Mouse (Mus musculus): ENCODE data around the gene Stum.
"Not testable (repeated sequence)": the region's sequence is repeated elsewhere in the genome, so short reads cannot be mapped to it uniquely, and the experiment has no call there.

Gene Stum

DNA sequence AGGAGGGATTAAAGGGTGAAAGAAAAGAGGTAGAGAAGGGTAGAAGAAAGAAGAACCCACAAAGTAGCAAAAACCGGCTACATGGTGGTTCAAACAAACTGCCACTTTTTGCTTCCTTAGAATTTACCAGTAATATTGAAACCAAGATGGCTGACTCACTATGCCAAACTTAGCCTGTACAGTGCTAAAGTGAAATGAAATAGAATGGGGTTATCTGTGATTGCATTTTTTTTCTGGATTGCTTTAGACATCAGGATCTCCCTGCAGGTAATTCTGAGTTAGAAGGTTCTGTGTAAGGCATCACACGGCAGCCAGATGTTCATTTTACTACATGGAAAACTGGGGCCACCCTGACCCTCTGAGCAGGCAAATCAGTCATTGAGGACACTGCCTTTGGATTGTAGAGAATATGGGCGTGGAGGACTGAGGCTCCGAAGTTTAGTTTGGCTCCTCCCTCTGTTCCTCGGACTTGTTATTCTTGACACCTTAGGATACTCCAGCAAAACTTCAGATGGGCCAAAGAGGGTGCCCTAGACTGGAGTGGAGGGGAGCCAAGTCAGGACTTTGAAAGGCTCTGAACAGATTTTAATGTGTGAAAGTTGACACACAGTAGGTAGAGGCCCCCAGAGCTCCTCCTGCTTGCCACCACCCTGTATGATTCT is 91.0 kb downstream of the Stum start:
- in situ Hi-C loops (cut with MboI; ENCODE audit: unreplicated experiment in 2 of 2), result no loop called here

DNA sequence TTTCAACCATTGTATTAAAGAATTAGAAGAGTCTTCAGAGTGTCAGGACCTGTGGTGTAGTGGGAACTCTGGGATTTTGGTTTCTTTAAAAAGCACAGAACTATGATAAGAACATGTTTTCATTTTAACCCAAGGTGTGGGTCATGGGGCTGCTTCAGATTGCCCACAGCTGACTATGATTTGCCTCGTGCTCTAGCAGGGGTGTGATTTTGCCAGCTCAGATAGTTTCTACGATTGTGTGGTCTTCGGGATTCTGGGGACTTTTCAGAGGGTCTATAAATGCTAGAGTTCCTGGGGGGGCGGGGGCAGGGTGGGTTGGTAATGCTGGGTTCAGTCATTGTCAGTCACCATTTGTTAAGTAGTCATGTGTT is 91.7 kb downstream of the Stum start:
- in situ Hi-C loops (cut with MboI; ENCODE audit: unreplicated experiment in 2 of 2), result no loop called here

DNA sequence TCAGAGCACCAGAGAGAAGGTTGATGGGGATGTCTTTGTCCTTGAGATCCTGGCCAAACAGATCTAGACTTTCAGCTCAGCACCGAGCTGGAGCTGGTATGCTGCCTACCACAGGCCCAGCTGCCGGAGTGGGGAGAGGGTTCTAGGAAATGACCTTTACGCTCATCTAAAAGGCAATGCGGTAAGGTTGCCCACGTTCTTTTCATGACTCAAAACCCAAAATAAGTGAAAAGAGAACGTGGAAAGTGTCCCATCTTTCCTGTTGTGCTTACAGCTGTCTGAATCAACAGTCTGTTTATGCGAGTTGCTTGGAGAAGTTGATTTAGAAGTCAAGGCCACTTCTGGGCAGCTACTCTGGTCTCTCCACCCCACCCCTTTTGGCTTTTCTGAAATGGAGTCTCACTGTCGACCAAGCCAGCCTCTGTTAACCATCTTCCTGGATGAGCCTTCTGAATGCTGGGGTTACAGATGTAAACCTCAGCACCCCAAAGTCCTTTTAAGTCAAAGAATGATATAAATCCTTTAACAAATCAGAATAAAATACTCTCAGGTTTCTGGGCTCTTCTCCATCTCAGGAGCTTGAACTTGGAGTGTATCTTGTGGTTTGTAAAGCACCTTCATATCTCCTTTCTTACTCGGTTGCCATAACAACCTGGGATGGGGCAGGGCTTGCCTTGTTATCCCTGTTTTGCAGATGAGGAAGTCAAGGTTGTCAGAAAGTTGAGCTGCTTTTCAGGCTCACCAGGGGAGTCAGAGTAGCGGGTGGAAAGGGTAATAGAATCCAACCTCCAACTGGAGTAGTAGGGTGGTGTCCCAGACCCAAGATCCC is 92.3 kb downstream of the Stum start:
- in situ Hi-C loops (cut with MboI; ENCODE audit: unreplicated experiment in 2 of 2), result no loop called here

DNA sequence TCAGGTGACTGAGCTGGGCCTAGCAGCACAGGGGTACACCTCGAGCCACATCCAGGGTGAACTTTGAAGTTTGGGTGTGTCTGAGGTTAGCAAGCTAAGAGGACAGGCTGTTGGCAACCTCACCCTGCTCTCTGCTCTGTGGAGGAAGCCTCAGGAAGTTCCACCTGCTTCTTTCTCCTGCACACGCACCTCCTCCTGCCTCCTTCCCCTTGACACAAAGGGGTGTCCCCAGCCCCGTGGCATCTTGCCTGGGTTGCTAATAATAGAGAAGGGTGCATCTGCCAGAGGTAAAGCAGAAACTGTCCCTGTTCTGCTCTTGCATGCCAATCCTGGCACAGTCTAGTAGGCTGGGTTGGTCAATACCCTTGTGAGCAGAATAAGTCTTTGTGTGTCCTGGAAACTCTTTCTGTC is 93.0 kb downstream of the Stum start:
- in situ Hi-C loops (cut with MboI; ENCODE audit: unreplicated experiment in 2 of 2), result no loop called here

DNA sequence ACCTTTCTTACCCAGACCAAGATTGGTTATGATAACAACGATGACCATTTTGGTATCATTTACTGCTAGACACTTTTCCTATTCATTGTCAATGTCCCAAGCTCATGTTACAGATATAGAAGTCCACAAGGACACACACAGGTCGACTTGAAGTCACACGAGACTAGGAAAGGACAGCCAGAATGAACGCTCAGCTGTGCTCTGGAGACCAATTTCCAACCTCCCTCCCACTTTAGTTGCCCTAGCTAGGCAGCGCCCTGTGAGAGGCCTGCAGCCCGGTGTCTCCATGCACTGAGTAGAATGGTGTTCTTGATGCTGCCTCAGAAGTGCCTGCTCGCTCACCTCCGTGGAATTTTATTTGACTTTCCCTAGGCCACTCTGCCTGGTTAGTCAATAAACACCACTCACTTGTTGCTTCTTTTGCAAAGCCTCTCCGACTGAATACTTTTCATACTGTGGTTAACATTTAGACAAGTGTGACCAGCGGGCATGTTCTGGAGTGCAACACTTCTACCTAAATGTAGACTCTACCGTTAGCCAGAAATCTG is 94.0 kb downstream of the Stum start:
- in situ Hi-C loops (cut with MboI; ENCODE audit: unreplicated experiment in 2 of 2), result not testable (repeated sequence)

DNA sequence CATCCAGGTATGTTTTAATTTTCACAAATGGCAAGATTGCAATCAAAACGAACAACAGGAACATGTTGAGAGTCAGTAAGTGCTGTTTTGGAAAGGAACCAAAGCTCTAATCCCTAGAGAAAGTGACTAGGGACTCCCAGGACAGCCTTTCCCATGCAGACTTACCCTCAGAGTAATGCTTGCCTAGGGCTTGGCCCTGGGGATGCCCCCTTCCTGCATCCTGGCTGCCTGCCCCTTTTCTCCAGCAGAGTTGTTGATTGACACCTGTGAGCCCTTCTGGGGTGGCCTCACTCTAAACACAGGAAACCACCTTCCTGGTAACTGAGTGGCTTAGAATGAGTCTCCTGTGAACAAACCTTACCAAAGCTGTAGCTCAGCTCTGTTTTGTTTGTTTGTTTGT is 94.8 kb downstream of the Stum start:
- in situ Hi-C loops (cut with MboI; ENCODE audit: unreplicated experiment in 2 of 2), result no loop called here

DNA sequence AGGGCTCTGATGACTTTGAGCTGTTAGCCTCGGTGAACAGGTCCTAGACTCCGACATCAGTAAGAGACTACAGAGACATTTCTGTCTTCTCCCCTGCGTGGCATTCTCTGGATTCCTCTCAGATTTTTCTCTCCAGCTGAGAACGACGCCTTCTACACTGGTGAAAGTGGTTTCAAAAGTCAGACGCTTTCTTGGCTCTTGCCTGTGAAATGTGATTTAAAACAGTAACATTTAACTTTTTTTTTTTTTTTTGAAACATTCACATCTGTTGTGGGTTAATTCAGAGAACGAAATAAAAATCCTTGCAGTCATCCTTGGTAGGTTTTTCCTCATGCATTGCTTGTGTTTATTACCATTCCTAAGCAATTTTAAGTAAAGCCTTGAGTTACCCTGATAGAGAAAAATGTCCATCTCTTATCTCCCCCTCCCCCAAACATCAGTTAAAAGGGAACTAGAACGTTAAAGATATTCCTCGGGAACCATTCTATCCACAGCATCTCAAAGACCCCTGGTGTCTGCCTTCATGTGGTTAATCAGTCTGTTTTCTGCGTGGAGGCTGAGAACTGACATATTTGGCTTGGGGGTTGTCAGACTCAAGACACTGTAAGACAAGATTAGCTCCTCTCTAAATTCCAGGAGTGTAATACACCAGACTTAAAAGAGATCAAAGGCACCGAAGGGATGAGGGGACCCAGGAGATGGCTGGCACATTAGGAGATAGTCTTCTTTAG is 95.4 kb downstream of the Stum start:
- in situ Hi-C loops (cut with MboI; ENCODE audit: unreplicated experiment in 2 of 2), result no loop called here

DNA sequence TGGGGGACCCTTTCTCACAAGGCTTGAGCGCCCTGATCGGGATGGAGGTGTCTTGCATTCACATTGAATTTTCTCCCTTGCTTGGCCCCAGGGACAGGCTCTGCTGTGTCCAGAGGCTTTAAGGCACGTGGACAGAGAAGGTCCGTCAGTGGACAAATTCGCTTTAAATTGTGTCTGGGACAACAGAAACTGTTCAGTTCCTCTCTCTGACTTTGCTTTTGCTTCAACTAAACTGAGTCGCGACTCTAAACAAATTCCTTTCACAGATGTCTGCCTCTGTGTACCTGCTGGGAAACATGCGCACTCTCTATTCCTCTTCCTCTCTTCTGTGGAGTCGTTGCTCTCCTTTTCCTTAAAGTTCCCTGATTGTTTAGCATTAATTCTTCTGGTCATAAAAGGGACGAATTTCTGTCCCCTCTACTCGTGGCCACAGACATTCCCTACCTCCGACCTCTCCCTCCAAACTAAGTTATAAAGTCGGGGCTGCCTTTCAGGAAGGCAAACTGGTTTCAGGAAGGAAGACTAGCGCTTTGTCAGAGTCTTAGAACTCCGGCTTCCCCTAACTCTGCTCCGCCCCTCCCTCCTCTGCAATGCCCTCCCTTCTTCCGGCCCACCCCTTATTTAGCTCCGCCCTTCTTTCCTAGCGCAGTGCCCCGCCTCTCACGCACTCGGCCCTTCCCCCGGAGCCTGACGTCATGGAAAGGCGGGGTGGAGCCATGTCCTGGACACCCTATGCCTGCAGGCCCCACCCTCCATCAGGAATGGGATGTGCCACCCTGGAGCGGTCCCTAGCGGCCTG is 96.2 kb downstream of the Stum start:
- in situ Hi-C loops (cut with MboI; ENCODE audit: unreplicated experiment in 2 of 2), result no loop called here

DNA sequence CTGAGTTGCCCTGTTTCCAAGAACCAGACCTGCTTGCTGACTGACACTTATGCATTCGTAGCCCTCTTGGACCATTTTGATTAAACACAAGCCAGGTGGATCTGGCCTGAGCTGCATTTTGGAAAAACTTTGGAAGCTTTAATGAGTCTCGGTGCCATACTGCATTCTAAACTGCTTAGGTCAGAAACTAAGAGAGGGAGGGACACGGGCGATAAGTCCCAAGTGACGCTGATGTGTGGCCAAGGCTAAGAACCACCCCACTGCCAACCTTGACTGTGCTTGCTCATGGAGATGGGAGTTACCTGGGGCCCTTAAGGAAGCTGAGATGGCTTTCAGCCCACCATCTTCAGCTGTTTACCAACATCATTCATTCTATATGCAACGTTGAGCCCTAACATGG is 98.0 kb downstream of the Stum start:
- in situ Hi-C loops (cut with MboI; ENCODE audit: unreplicated experiment in 2 of 2), result no loop called here

DNA sequence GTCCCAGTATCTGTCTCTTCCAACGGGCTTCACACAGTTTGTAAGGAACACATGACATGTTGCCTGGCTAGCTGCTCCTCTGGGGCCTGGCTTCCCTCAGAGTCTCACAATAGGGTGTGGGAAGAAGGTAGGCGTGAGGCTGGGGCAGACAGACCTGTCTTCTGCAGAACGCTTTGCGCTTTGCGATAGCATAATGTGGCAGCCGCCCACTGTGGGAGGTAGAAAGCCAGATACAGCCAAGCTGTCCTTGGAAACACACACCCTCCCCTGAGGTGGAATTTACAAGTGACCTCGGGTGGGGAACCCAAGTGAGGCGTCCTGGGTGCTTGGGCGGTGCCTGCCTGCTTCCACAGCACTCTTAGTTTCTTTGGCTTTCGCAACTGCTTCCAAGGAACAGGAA is 98.8 kb downstream of the Stum start:
- in situ Hi-C loops (cut with MboI; ENCODE audit: unreplicated experiment in 2 of 2), result no loop called here

DNA sequence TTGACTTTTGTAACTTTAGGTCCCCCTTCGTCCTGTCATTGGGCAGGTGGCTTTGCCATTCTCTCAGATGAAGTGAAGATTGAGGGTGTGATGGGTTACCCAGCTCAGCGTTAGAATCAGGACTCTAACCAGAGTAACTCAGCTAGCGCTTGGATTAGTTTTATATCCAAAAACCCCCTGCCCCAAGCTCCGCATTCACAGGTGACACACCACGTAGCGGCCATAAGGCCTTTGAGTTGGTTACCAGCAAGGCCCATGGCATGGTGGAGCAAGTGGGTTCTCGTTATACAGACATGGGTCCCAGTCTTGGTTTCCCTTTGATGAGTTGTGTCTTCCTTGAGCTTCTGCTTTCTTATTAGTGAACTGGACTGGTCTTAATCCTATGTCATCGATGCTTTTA is 99.4 kb downstream of the Stum start:
- in situ Hi-C loops (cut with MboI; ENCODE audit: unreplicated experiment in 2 of 2), result no loop called here

All from v-Abl transformed pro-B cells (cell line).